Mouse (Mus musculus) layer of hippocampus, adult 18-20 months (tissue): ENCODE results near the gene Ndufs5. TPM values are rescaled to one million over a fixed set of nuclear protein-coding genes. Genes with fewer than 3 reads are reported as not detected.

Experiments
- DNase-seq, 2 experiments: peaks; one replicate each; pipeline ENCODE4 v3.0.0; 2022; ENCODE audit warnings: low spot score in 2 of 2
- long read RNA-seq: library from polyadenylated mRNA; stranded (forward); transcript quantifications from one replicate; pipeline ENCODE4 v2.0.0, GENCODE M21; 2021
- total RNA-seq, 2 experiments: library from RNA; stranded (reverse); gene quantifications; 2 replicates each; pipeline ENCODE4 v1.2.3; 2021

Ndufs5 gene
- 100 to 1,000 TPM; 198 to 204 TPM for total RNA-seq
- long read RNA-seq, transcript Ndufs5-201 (3 exons, 525 nt), result major isoform, 49 of 54 reads
- long read RNA-seq, partial matches to known transcripts, result 0 of 54 reads
- long read RNA-seq, other reads (novel, unspliced or antisense), result 3 of 54 reads

DNA sequence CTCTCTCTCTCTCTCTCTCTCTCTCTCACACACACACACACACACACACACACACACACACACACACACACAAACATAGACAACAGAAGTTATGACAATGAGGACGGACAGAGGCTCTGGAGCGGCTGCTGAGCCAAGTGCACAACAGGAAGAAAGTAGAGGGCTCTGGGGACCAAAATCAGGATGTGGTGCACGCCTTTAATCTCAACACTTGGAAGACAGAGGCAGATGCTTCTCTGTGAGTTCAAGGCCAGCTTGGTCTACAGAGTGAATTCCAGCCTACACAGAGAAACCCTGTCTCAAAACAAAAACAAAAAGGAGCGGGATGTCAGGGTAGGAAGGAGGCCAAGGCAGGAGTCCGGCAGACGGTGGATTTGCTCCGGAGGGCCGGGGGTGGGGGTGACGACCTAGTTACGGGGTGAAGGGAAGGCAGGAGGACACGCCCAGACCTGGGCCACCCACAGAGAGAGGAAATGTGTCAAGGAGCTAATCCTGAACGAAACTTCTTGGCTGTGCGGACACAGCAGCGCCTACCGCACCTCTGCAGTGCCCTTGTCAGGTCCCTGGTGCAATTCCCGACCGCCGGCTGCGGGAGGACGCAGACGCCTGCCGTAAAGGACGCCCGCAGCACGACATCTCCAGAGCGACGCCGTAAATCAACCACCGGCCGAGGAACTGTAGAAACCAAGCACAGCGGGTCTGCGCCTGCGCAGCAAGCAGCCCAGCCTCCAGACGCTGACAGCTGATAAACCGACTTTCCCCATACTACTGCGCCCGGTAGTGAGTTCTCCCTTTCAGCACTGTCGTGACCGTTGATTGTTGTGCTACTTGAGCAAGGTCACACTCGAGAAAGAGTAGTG is at the start of gene Ndufs5:
TSS of gene Ndufs5 (minus strand) at position 629 of the 860 bp plus-strand sequence.
- peak; percentile 94 to 98 for DNase-seq

DNA sequence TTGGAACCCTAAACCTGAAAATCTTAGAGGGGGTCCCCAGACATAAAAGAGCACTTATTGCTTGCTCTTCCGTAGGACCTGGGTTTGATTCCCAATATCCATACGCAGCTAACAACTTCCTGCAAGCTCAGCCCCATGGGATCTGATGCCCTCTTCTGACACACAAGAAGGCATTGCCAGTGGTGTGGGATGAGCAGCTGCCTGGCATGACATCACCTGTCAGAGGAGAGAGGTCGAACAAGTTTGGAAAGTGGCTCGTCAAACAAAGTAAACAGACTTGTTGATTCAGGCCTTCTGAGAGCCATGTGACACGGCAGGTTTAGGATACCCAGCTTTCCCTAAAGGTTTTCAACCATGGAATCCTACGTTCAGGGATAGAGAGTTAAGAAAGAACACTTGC is 47.1 kb upstream of the Ndufs5 start:
- DNase-seq, result no peak

DNA sequence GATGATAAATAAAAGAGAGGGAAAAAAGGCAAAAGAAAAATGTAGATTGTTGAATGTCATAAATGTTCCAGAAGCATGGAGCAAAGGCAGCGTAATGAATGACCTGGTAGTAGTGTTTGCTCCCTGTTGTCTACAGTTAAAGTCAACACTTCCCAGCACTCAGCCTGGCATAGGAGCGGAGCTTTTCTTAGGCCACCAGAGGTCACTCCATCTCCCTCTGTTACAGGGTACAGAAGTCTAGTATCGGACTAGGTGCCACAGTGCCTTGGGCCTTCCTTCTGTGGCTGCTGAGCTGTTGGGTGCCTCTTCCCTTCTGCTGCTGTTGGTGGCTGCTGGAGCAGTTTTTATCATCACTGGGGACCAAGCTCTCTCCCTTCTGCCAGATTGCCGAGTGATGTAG is 40.3 kb upstream of the Ndufs5 start:
- DNase-seq, result peak in 1 of 2 experiments; percentile 23

DNA sequence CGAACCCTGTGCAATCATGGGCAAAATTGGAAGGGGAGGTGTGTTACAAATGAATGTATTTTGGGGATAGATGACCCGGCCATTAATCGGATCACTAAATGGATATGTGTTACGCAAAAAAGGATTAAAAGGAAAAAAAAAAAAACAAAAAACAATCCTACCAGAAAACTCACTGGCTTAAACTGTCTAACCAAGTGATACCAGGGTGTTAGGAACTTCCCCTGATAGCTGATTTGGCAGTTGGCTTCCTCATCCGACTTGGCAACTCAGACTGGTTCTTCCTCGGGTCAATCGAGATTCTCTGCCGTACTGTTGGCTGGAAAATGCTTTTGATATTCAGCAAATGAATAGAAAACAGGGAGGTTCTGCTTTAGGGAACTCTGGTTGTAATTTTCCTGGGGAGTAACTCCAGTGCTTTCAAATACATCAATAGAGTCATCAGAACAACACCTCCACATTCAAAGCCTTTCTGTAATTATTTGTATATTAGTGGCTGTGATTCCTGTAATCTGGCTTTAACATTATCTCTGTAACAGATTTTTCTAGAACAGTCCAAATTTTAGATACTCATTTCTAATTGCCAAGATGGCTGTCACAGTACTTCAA is 32.8 kb upstream of the Ndufs5 start:
- peak in 1 of 2 experiments; percentile 46 for DNase-seq

DNA sequence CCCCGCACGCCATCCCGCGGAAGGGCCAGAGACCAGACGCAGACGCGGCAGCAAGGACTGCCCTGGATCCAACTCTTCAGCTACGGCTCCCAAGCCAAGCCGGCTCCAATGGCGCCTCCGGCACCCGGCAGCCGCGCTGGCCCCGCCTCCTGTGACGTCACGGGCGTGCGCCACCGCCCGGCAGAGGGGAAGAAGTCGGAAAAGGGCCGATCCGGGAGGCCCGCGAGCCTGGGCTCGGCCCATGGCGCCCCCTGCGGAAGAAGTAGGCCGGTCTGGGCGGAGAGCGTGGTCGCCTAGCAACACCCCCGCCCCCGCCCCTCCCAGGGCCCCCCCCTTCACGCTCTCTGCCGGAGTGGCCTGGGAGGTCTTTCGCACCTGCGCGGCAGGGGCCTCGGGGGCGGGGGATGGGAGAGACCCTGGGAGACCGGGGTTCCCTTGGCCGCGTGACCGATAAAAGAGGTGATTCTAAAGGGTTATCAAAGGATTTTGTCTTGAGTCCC is 32.2 kb upstream of the Ndufs5 start, which contains the start of gene Akirin1:
TSS of gene Akirin1 (minus strand) at position 194 of the 500 bp plus-strand sequence.
- DNase-seq, result peak; percentile 96 to 98

GRCm38 (mm10) chr4:123749484-123750130 is 31.6 kb upstream of the Ndufs5 start:
- DNase-seq, result no peak

GRCm38 (mm10) chr4:123748726-123749415 is 30.9 kb upstream of the Ndufs5 start:
- DNase-seq, result no peak

DNA sequence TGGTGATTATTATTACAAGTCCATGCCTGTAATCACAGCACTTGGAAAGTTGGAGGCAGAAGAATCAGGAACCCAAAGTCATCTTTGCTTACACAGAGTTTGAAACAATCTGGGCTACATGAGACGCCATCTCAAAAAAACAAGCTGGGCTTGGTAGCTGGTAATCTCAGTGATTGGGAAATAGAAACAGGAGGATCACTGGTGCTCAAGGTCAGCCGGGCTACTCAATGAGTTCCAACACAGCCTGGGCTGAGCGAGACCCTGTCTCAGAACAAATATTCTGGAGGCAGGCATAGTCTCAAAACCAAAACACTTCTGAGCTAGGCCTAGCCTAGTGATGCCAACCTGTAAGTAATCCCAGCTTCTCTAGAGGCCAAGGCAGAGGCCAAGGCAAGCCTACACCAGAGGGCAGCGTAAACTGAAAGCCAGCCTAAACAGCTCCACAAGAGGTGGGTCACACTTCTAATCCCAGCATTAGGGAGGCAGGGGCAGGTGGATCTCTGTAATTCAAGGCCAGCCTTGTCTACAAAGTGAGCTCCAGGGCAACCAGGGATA is 27.3 kb upstream of the Ndufs5 start:
- DNase-seq, result no peak

DNA sequence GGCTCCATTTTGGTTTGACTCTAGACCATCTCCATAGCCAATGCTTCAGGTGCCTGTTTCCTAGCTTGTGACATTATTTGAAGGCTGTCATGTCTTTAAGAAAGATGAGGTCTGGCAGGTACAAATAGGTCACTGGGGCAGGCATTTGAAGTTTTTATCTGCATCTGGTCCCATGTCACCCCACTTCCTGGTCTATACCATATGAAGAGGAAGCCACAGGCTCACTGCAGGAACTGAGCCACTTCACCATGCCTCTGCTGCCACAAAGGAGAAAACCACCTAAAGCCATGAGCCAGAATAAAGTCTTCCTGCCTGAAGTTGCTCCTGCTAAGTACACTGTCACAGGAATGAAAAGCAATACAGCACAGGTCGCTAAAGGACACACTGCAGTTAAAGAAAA is 24.9 kb upstream of the Ndufs5 start:
- no peak for DNase-seq

GRCm38 (mm10) chr4:123738708-123739107 is 20.7 kb upstream of the Ndufs5 start:
- DNase-seq, result no peak

- DNase-seq, result no peak
Measured at GRCm38 (mm10) chr4:123733532-123733931, 15.5 kb upstream of the Ndufs5 start.

- DNase-seq, result no peak
Measured at GRCm38 (mm10) chr4:123732921-123733320, 14.9 kb upstream of the Ndufs5 start.

DNA sequence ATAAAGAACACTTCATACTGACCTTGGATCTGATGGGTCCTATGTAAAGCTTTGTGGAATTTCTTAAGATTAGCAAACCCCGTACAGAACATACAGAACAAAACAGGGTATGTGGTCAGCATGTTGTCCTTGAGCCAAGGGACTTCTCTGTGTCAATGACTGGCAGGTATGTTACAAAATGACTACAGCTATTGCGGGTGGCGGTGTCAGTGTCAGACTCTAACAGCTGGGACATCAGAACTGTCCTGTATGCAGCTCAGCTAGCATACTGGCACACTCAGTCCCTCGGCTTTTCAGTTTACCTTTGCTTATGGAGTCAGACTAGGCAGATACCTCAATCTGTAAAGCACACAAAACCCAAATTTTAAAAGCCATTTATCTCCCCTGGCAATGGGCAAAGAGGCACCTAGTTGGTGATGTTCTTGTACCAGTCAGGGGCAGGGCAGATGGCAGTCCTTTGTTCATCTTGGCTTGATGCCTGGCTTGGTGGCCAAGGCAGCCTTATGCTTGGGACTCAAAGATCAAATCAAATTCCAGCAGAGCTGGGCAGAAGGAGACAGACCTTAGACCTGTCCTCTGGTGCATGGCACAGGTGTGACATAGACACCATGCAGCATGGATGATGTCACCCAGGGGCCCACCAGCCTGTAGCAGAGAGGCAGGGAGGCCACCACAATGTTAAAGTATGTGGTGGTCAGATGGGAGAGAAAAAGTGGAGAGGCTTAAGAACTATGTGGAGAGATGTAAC is 14.3 kb upstream of the Ndufs5 start:
- no peak for DNase-seq

- DNase-seq, result no peak
Measured at GRCm38 (mm10) chr4:123721761-123722160, 3.8 kb upstream of the Ndufs5 start.

DNA sequence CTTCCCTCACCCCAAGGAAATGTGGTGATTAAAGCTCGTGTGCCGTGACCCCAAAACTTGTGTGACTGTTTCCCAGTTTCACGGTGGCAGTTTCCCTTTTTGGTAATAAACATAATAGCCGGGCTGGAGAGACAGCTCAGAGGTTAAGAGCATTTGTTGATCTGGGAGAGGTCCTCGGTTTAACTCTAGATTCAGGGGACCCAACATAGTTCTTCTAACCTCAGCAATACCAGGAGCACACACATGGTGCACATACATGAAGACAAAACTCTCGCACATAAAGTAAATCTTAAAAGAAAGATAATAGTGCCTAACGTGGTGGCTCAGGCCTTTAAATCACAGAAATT is 405 bp upstream of the Ndufs5 start:
- DNase-seq, result no peak

GRCm38 (mm10) chr4:123712431-123712830 is 5.6 kb downstream of the Ndufs5 start:
- DNase-seq, result no peak

- no peak for DNase-seq
Measured at GRCm38 (mm10) chr4:123707340-123707739, 10.7 kb downstream of the Ndufs5 start.

- no peak for DNase-seq
Measured at GRCm38 (mm10) chr4:123705340-123705739, 12.7 kb downstream of the Ndufs5 start.

DNA sequence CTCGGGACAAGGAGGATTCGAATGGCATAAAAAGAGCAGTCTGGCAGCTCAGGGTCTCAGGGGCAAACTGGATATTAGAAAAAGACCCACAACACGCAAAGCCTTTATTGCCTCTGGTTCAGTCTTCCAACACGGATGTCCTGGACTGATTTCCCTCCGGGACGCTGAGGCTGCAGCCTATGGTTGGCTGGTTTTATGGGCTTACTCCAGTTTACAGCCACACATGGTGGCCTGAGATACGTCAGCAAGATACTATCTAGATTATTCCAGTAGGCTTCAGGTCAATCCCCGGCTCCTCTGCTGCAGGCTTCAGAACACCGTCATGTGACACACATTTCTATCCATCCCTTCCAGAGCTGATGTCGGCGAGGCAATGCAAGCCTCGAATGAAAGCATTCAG is 24.6 kb downstream of the Ndufs5 start:
- no peak for DNase-seq

- no peak for DNase-seq
Measured at GRCm38 (mm10) chr4:123692071-123692470, 25.9 kb downstream of the Ndufs5 start.
